Mouse (Mus musculus): Measurements from ENCODE around the gene Spon1.

Spon1 gene

GRCm38 (mm10) chr7:113903939-113904338 is 138.1 kb downstream of the Spon1 start:
- DNase-seq (ENCODE audit: low read depth) = no peak

- DNase-seq (ENCODE audit: low read depth) = no peak
These were observed 138.6 kb downstream of the Spon1 start for GRCm38 (mm10) chr7:113904348-113904895.

- DNase-seq (ENCODE audit: low read depth) = no peak
These were observed 143.5 kb downstream of the Spon1 start for GRCm38 (mm10) chr7:113909161-113909825.

- no peak for DNase-seq (ENCODE audit: low read depth)
These were observed 145.1 kb downstream of the Spon1 start for GRCm38 (mm10) chr7:113910856-113911255.

- no peak for DNase-seq (ENCODE audit: low read depth)
These were observed 150.1 kb downstream of the Spon1 start for GRCm38 (mm10) chr7:113915936-113916335.

GRCm38 (mm10) chr7:113918916-113919315 is 153.1 kb downstream of the Spon1 start:
- no peak for DNase-seq (ENCODE audit: low read depth)

GRCm38 (mm10) chr7:113919505-113919904 is 153.7 kb downstream of the Spon1 start:
- no peak for DNase-seq (ENCODE audit: low read depth)

GRCm38 (mm10) chr7:113920056-113920455 is 154.3 kb downstream of the Spon1 start:
- DNase-seq (ENCODE audit: low read depth) = no peak

- no peak for DNase-seq (ENCODE audit: low read depth)
These were observed 158.8 kb downstream of the Spon1 start for GRCm38 (mm10) chr7:113924561-113924960.

GRCm38 (mm10) chr7:113950888-113951287 is 185.1 kb downstream of the Spon1 start:
- DNase-seq (ENCODE audit: low read depth) = no peak

- no peak for DNase-seq (ENCODE audit: low read depth)
These were observed 189.6 kb downstream of the Spon1 start for GRCm38 (mm10) chr7:113955431-113955830.

- DNase-seq (ENCODE audit: low read depth) = no peak
These were observed 195.2 kb downstream of the Spon1 start for GRCm38 (mm10) chr7:113960841-113961499.

GRCm38 (mm10) chr7:113961500-113961895 is 195.7 kb downstream of the Spon1 start:
- no peak for DNase-seq (ENCODE audit: low read depth)

GRCm38 (mm10) chr7:113962078-113962477 is 196.3 kb downstream of the Spon1 start:
- DNase-seq (ENCODE audit: low read depth) = no peak

GRCm38 (mm10) chr7:113963766-113964165 is 198.0 kb downstream of the Spon1 start:
- DNase-seq (ENCODE audit: low read depth) = no peak

GRCm38 (mm10) chr7:113965625-113966024 is 199.8 kb downstream of the Spon1 start:
- DNase-seq (ENCODE audit: low read depth) = no peak

GRCm38 (mm10) chr7:113969182-113969581 is 203.4 kb downstream of the Spon1 start:
- DNase-seq (ENCODE audit: low read depth) = no peak

GRCm38 (mm10) chr7:113972536-113972935 is 206.7 kb downstream of the Spon1 start:
- DNase-seq (ENCODE audit: low read depth) = no peak

GRCm38 (mm10) chr7:113986406-113987134 is 220.8 kb downstream of the Spon1 start:
- DNase-seq (ENCODE audit: low read depth) = no peak

- DNase-seq (ENCODE audit: low read depth) = no peak
These were observed 222.4 kb downstream of the Spon1 start for GRCm38 (mm10) chr7:113988156-113988555.

GRCm38 (mm10) chr7:113997675-113998354 is 232.0 kb downstream of the Spon1 start:
- no peak for DNase-seq (ENCODE audit: low read depth)

- no peak for DNase-seq (ENCODE audit: low read depth)
These were observed 238.4 kb downstream of the Spon1 start for GRCm38 (mm10) chr7:114004171-114004570.

Data from induced T-regulatory cell, adult 2 months (primary cell).